Mouse (Mus musculus) erythroblast, adult 5-6 weeks (primary cell): Measurements from ENCODE around the gene Inpp5b. TPM values are rescaled to one million over a fixed set of nuclear protein-coding genes. Genes with fewer than 3 reads are reported as not detected.
"Not testable (repeated sequence)": the region's sequence is repeated elsewhere in the genome, so short reads cannot be mapped to it uniquely, and the experiment has no call there.

Experiments used
- ATAC-seq: replicated peaks from 2 replicates; pipeline ENCODE4 v1.8.0; 2016; ENCODE audit warnings: moderate number of reproducible peaks, mild to moderate bottlenecking, moderate TSS enrichment, inconsistent platforms; ENCODE audit not compliant: poor library complexity, low FRiP score, severe bottlenecking
- total RNA-seq, 2 experiments: library from RNA; stranded (forward) in 1 of 2; stranded (reverse) in 1 of 2; fragments of 150-400 nt in 1 of 2; fragments of 200-764, 138-1000 nt in 1 of 2; gene quantifications; 2 replicates each; pipeline versions ENCODE4 v1.2.3 to v1.2.4; 2015 to 2017; ENCODE audit warnings: low replicate concordance in 2 of 2

Gene Inpp5b
- 27.3 and 37.0 TPM in 2 replicates for total RNA-seq (2015; ENCODE audit: low replicate concordance)
- total RNA-seq (2017; ENCODE audit: low replicate concordance) = 15.2 and 15.8 TPM in 2 replicates

DNA sequence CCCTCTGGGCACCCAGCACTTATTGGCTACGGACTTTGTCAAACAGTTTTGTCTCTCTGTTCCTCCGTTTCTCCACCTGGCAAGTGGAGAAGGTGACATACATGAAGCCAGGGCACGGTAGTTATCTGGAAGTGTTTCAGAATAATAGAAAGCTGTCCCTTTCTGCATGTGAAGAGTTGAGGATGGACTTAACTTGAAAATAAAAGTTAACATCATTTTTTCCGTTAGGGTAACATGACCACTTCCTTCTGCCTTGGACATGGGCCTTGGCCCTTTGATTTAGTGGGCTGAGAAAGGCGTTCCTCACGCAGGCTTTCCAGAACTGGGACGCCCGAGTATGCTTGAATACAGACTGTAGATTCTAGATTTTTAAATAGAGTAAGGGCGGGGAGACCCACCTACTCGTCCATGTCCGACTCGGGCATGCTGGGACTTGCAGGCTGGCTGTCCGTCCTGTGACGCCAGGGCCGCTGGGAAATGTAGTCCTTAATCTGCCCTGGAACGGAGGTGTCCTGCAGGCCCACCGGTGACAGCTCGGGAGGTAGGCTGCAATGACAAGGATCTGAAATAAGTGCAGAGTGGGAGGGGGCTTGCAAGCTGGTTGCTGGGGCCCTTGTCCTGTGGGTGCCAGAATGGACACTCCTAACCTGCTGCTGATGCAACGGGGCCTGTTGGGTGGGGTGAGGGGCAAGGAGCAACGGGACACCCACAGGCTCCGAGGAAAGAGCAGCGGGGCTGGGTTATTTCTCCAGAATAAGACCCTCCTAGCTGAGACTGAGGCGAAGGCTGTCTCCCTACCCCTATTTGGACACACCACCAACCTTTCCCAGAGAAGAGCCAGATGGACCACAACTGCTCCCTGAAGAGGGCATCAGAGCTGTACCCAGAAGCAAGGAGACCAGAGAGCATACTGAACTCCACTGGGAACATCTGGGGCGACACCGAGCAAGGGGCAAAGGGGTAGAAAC lies at the start of gene Inpp5b:
Gene Inpp5b (plus strand): TSS at position 475 of the 968 bp plus-strand sequence.
- peak; percentile 86 for ATAC-seq

DNA sequence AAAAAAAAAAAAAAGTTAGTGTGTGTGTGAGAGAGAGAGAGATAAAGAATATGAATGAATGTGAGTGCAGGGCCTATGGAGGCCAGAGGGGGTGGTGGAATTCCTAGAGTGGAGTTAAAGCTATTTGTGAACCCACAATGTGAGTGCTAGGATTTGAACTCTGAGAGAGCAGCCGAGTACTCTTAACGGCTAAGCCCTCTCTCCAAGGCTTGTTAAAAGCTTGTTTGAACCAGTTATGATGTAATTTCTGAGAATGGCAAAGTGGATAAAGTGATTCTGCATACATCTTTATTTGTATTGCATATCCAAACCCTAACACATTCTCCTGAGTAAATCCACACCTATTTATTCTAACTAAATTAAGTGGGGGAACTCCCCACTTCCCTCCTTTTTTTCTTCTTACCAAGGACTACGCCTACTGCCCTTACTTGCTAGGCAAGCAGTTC lies 49.2 kb upstream of the Inpp5b start:
- ATAC-seq = no peak

DNA sequence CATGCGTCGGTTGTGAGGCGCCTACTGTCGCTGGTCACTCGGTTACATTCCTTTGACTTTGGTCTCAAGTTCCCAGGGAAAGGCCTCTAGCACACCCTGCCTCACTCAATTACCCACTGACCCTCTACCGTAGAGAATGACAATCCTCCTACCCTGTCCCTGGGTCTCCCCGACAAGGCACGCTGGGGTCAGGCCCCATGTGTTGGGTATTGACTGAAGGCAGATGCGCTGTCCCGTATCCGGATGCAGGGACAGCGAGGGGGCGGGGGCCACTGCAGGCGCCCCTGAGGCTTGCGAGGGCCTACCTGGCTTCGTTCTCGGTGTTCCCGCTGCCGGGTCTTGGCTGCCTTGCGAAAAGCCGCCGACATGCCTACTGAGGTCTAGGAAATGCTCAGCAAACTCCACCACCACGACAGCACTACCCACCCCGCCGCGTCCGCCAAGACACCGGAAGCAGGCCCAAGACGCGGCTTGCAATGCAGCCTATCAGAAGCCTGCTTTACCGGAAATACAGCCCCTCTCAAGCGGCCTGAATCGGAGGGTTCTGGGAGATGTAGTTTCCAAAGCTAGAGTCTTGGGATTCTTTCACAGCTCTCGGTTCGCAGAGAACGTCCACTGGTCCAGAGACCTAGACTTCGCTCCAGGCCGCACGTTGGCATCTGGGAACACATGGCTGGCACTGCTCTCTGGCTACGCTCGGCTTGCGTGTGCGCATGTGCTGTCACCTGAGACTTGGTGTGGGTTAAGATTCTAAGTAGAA lies 48.3 kb upstream of the Inpp5b start, which contains the start of gene Utp11:
Gene Utp11 (minus strand): TSS at position 466 of the 760 bp plus-strand sequence.
- ATAC-seq = peak; percentile 98

DNA sequence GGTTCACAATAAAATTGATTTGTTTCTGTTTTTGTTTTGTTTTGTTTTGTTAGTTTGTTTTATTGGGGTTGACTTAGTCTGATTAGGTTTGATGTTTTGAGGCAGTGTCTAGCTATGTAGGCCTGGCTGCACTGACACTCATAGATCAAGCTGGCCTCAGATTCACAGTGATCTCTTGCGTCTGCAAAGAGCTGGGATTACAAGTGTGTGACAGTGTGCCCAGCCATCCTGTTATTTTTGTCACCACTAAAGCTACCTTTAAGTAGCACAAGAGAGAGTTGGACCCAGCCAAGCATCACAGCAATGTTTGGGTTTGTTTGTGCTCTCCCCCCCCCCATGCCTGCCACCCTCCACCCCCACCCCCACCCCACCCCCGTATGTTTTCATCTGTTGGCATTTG lies 47.1 kb upstream of the Inpp5b start:
- ATAC-seq = no peak

DNA sequence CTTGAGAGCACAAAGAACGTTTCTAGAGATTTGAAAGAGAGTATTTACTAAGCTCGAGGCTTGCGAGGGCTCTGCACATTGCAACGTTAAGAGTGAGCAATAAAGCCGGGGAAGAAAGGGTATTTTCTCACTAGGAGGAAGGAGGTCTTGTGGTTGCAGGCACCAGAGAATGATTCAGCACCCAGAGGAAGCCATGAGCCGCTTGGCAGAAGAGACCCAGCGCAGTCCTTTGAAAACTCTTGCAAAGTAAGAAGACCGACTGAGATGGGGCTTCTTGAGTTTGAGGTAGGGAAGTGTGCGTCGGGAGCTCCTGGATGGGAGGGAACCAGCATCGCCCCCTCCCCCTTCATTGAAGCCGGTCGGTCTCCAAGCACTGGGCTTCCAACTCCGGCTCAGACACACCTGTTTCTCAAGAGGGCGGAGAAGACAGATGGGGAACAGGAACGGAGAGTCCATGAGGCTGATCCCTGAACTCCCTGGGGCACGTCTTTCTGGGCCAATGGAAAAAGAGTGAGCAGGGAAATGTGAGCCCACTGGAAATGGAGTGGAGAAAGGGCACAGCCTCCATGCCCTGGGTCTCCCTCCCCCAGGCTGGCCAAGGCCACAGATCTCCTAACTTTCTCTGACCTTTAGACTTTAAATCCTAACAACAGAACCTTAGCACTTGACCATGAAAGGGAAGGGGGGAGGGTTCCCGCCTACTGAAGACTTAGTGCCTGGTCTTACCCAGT lies 45.7 kb upstream of the Inpp5b start:
- no peak for ATAC-seq

DNA sequence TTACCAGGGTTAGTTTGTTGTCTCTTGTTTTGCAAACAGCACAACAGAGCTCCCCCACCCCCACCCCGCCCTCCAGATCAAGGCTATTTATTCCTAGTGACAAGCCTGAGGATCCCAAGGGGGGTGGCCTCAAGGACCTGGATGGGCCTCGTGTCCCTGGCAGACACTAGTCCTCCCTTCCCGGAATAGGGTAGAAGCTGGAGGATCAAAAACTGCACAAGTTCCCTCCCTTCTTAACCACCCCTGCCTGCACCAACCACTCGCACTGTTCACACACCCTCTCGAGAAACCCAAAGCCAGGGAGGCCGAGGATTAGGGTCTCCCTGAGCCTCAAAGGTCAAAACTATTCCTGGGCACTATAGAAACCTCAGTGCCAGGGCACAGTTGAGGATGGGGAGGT lies 41.9 kb upstream of the Inpp5b start:
- no peak for ATAC-seq

DNA sequence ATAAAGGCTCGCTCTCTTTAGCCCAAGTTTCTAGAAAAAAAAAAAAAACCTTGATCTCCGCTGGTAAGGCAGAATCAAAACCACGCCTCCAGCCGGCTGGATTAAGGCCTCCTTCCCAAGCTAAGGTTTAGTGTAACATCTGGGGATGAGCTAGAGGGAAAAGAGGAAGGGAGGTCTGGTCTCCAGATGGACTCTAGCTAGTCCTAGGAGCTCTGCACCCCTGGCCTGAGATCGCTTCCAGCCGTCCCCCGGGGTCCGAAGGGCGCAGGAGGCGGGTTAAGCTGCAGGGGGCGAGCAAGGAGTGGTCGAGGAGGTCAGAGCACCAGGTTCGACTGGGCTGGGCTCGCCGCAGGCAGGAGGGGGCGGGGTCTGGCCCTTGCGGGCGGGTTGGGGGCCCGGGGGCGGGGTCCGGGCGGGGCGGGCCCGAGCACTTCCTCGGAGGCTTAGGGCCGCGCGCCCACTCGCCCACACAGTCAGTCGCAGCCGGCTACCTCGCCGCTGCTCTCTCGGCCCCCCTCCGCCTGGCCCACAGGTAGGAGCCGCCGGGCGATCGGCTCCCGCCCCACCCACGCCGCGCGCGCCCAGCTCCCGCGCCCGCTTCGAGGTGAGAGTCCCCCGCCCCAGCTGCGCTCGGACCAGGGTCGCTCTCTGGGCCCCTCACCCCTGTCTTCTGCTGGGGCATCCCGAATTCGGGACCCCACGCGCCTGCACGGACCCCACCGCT lies 41.2 kb upstream of the Inpp5b start, which contains the start of gene Fhl3:
Gene Fhl3 (plus strand): TSS at position 454 of the 724 bp plus-strand sequence.
- no peak for ATAC-seq

DNA sequence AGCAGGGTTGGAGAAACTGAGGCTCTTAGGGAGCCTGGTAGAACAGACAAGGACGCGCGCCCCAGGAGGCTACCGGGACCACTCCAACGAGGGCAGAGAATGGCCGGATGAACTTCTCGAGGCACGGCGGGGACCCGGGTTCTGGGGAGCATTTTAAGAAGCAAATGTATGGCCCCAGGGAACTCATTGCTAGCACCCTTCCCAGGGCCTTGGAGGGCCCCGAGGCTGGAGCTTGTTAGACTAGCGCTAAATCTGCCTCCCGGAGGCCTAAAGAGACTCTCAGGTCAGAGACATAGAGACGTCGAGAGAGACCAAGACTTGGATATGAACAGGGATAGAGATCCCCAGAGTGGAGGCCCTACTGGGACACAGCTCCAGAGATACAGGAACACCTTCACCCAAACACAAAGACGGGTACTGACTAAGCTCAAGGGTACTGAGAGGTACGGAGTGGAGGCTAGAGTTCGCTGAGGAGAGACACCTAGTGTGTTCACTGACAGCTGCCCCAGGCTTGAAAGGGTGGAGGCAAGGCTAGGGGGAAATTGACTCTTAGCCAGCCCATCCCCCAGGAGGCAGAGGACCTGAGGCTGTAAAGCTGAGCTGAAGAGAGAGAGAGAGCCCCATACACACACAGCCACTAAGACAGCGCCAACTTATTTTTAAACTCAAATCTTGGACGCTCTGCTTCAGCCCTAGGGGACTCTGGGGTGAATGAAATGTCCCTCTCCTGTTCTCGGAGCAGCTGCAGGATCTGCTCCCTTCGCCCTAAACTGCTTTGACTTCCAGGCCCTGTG lies 40.4 kb upstream of the Inpp5b start:
- ATAC-seq = no peak

DNA sequence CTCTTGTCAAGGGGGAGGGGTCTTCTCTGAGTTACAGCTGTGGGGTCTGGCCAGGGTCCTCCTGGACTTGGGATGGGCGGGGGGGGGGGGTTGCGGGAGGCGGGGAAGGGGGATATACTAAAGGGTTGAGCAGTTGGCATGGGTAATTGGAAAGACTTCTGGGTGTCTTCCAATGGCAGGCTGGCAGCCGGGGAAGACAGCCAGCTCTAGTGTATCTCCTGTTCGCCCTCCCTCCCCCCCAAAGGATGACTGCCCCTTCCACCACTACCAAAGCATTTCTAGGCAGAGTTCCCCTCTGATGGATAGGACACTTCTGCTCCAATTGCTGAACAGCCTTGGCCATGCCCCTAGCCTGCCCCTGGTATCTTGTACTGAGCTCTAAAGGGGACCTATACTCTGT lies 39.7 kb upstream of the Inpp5b start:
- ATAC-seq = no peak

DNA sequence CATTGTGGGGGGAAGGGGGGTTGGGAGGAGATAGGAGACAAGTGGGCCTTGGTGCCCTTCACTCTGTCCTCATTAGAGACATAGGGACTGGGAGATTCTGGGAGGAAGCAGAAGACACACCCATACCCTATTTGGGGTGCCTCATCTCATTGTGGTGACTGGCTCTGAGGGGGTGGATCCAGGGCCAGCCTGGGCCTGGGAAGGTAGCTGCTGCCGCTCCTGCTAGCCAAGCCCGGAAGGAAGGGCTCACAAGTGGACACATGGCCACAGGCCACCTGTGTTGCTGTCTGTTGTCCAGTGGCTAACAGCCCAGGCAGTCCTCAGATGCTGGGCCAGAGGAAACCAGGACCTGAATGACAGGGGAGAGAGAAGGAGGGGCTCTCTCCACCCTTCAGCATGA lies 38.2 kb upstream of the Inpp5b start:
- ATAC-seq = no peak

DNA sequence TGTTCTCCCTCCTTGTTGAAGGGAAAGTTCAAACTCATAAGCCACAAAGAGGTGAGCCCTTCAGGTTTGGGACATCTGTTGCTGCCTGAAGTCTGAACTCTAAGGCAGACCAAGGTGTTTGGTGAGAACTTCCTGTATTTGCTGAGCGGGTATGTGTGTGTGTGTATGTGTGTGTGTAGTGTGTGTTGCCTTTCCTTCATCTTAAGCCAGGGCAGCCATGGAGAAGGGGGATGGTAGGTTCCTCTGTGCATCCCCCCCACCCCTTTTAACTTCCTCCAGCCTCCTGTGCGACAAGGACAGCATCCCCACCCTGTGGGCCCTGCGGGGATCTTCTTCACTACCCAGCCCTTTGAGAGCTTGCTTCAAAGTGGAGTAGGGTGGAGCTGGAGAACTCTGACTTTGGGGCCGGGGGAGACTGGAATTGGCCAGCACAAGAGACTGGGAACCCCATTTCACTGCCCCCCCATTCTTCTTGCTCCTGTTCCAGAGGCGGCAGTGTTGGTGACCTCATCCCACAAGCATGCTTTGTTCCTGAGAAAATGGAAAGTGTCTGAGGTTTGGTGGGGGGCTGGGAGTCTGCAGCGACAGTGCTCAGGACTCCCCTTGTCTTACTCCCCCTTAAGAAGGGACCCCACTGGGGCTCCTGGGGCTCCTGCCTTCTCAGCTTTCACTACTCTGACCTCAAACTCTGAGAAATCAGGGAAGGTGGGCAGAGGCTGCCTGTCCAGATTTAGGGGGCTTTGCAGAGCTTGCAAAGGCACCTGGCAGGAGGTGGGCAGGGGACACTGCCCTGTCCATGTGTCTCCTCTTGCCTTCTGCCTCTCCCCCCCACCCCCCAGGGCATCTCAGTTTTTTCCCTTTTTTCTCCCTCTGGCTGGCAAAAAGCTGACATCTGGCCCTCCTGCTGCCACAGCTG lies 37.5 kb upstream of the Inpp5b start:
- ATAC-seq = no peak

DNA sequence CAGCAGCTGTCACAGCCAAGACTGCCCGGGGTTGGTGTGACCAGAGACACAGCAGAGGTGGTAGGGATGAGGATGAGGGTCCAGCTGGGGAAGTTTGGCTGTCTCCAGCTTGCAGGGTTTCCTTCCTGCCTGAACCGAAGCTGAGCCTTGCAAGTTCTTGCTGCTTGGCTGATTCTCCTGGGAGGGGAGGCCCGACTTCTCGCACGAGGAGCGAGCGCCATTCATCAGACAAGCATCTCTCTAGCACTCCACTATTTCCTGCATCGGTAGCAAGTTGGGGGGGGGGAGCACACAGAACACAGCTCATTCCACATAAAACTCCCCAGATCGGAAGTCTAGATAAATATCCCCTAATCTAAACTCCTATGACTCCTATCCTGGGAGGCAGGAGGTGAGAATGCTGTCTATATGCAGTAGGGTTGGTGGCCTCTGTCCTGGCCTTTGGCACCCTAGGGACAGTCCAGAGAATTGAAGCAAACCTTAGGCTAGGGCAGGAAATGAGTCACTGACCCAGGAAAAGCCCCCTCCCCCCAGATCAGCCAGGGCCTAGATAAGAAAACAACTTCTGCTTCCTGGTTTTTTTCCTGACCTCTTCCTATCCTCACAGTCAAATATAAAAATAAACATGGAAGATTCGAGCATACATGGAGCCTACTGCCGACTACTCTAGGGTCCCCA lies 36.7 kb upstream of the Inpp5b start:
- ATAC-seq = no peak

DNA sequence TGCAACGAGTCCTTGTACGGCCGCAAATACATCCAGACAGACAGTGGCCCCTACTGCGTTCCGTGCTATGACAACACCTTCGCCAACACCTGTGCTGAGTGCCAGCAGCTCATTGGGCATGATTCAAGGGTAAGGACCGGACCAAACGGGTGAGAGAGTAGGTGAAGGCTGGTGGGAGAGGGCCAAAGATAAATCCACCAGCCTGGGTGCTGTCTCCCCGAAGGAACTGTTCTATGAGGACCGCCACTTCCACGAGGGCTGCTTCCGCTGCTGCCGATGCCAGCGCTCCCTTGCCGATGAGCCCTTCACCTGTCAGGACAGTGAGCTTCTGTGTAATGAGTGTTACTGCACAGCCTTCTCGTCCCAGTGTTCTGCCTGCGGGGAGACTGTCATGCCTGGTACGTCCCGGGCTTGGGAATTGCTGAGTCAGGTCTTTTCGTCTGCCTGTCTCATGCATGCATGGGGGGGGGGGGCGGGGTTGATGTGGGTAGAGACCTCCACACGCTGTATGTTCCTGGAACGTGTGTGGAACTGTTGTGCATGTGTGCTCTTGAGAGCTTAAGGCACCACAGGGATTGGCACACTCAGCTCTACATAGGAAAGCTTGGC lies 35.9 kb upstream of the Inpp5b start:
- no peak for ATAC-seq

DNA sequence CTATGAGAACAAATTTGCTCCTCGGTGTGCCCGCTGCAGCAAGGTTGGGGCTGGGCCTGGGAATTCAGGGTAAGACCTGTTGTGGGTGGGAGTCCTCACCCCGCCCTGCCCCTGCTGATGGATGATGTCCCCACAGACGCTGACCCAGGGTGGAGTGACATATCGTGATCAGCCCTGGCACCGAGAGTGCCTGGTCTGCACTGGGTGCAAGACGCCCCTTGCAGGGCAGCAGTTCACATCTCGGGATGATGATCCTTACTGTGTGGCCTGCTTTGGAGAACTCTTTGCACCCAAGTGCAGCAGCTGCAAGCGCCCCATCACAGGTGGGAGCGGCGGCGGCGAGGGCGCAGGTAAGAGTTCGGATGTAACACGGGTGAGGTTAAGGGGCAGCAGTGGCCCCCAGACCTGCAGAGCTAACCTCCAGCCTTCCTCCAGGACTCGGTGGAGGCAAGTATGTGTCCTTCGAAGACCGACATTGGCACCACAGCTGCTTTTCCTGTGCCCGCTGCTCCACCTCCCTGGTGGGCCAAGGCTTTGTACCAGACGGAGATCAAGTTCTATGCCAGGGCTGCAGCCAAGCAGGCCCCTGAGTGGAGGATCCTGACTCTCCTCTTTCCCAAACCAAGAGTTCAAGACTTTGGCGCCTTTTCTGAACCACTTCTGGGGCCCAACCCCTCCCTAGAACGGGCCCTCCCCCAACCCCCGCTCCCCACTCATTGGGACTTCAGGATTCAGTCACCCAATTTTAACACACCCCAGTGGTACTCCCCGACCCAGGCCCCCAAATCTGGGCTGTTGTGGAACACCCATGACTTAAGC lies 34.1 kb upstream of the Inpp5b start:
- not testable (repeated sequence) for ATAC-seq

DNA sequence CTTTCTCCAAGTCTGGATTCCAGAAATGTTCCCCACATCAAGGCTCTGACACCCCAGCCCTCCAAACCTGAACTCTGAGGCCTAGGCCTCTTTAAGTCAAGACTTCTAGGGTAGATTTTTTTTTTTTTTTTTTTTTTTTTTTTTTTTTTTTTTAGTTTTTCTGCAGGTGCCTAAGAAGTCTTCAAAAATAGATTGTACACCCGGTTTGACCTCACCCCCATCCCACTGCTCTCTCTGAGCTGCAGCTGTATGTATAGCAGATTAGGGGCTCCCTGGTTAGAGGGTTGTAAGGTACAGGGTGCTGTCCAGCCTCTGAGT lies 33.5 kb upstream of the Inpp5b start:
- not testable (repeated sequence) for ATAC-seq
